Mouse (Mus musculus) splenic B cell, adult 2 months (primary cell): ENCODE data around the gene 5031439G07Rik.
A peak's percentile ranks its signal among the peaks of the same experiment; 100 is the strongest.
"Not testable (repeated sequence)": the region's sequence is repeated elsewhere in the genome, so short reads cannot be mapped to it uniquely, and the experiment has no call there.

Source experiments
- DNase-seq: peaks from one replicate; pipeline ENCODE4 v3.0.0-alpha.2; 2011; ENCODE audit warnings: low read depth, low spot score
- H3K27me3 ChIP-seq: 2 replicates; pipeline ENCODE4 v1.6.1; 2012; ENCODE audit warnings: mild to moderate bottlenecking, low read length, moderate library complexity, mixed read lengths; ENCODE audit not compliant: control insufficient read depth, poor library complexity, insufficient read depth, severe bottlenecking
- H3K36me3 ChIP-seq: 2 replicates; pipeline ENCODE4 v1.6.1; 2012; ENCODE audit warnings: mild to moderate bottlenecking, low read length, moderate library complexity, mixed read lengths; ENCODE audit not compliant: control insufficient read depth, poor library complexity, insufficient read depth, severe bottlenecking

Gene 5031439G07Rik

DNA sequence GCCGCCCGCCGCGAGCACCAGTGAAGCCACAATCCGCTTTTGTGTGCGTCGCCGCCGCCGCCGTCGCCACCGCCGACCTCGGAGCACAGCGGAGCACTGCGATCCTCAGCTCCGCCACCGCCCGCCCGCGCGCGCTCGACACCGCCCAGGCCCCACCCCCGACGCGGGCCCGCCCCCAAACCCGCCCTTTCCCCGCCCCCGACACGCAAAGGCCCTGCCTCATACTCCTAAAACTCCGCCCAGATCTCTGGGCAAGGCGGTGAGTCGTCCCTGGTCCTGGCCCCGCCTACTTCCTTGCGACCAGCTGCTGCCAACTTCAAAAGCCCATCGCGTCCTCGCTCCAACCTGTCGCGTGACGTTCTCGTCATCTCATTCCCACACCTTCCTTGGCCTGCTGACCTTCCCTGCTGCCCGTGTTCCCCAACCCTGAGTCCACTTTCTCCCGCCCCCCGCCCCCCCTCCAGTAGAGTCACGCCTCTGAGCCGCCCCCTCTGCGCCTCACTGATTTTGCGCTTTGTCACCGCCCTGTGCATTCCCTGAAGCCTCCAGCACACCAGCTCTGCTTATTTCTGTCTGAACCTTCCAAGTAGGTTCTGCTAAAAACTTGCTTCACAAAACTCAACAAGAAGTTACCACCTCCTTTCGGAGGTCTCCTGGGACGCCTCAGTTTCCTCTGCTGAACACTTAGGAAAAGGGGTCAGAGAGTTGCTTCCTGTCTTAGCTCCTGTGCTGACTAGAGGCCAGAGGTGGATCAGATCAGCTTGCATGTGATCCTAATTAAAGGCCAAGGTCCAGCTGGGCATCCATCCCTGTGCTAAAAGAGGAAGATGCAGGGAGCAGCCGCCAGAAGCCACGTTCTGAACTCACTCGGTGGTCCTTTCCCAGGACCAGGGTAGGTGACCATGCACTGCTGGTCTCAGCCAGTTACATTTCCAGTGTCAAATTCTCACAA, at the start of gene 5031439G07Rik:
5031439G07Rik (minus strand) TSS at position 678 of the 952 bp plus-strand sequence.
- H3K27me3 ChIP-seq, result no peaks in the 10 kb centered on the region
- DNase-seq, result peak; percentile 96
- no peaks in the 10 kb centered on the region; the same call in 1 of the 2 replicates for H3K36me3 ChIP-seq

GRCm38 (mm10) chr15:85037343-85037690, 49.0 kb upstream of the 5031439G07Rik start:
- Histone ChIP-seq H3K36me3 (no peaks in the 10 kb centered on the region), H3K27me3 (no peaks in the 10 kb centered on the region)
- DNase-seq, result no peak

DNA sequence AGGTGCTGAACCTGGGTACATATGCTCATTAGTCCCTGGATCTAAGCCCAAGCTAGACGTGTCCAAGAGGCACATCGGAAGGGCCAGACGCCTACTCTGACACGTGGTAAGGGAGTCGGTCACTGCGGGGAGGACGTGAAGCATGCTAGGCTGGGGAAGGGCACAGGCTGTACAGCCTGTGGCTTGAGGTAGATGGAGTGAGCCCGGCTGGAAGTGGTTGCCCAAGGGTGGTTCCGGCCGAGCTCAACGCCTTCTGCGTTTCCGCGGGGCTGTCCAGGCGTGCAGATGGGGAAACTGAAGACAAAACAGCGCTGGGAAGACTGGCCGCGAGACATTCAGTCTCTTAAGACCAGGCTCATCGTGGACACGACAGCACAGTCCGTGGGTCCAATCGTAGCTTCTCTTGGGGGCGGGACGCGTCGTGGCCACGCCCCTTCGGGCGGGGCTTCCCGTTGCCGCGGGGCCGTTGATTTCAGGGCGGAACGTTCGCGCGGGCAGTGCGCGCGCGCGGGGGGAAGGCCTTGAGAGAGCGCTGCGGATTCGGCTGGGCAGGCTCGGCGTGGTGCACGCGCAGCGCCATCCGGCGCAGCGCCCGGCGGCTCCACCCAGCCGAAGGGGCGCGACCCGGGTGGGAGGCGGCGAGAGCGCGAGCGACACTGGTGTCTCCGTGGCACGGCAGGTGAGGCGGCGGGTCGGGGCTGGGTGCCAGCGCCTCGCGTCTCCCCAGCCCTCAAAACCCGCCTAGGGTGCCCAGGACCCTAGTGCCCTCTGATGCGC, 48.4 kb upstream of the 5031439G07Rik start:
- peak; percentile 97 for DNase-seq
- Histone ChIP-seq H3K27me3 (no peaks in the 10 kb centered on the region), H3K36me3 (no peaks in the 10 kb centered on the region)

DNA sequence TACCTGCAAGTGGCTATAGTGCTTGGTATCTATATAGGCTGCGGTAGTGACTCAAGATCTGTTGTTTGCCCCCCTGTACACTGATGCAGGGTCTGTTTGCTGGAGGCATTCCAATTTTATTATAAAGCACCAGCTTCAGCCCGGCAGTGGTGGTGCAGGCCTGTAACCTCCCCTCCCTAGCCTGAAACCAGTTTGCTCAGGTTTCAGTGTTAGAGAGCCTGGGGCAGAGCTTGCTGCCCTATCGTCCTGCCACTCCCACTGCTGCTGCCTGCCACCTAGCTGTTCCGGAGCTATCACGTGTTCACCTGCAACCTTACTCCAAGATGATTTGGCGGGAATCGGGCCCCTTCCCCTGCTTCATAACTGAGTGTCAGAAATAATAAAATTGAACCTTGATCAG, 45.6 kb upstream of the 5031439G07Rik start:
- DNase-seq, H3K36me3 ChIP-seq, H3K27me3 ChIP-seq: not testable (repeated sequence)

GRCm38 (mm10) chr15:85031866-85032265, 43.5 kb upstream of the 5031439G07Rik start:
- Histone ChIP-seq H3K27me3 (no peaks in the 10 kb centered on the region), H3K36me3 (no peaks in the 10 kb centered on the region)
- DNase-seq, result no peak

- not testable (repeated sequence) for H3K36me3 ChIP-seq, DNase-seq, H3K27me3 ChIP-seq
These were observed 42.3 kb upstream of the 5031439G07Rik start for GRCm38 (mm10) chr15:85030643-85031042.

DNA sequence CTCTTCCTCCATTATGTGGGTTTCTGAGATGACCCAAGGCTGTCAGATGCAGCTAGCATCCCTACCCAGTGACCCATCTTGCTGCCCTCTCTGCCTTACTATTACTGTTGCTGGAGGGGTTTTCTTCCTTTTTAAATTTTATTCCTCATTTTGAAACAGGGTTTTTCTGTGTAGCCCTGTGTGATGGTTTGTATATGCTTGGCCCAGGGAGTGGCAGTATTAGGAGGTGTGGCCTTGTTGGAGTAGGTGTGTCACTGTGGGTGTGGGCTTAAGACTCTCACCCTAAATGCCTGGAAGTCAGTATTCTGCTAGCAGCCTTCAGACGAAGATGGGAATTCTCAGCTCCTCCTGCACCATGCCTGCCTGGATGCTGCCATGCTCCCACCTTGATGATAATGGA, 40.3 kb upstream of the 5031439G07Rik start, which contains the start of gene Fam118a:
Fam118a (plus strand) TSS at position 301 of the 400 bp plus-strand sequence.
- H3K27me3 ChIP-seq, DNase-seq: not testable (repeated sequence)

GRCm38 (mm10) chr15:85027740-85028139, 39.4 kb upstream of the 5031439G07Rik start:
- no peak for DNase-seq
- Histone ChIP-seq H3K27me3 (no peaks in the 10 kb centered on the region), H3K36me3 (no peaks in the 10 kb centered on the region)

More for the DNA sequence above, 40.3 kb upstream of the 5031439G07Rik start, which contains the start of gene Fam118a:
- not testable (repeated sequence) for H3K36me3 ChIP-seq

DNA sequence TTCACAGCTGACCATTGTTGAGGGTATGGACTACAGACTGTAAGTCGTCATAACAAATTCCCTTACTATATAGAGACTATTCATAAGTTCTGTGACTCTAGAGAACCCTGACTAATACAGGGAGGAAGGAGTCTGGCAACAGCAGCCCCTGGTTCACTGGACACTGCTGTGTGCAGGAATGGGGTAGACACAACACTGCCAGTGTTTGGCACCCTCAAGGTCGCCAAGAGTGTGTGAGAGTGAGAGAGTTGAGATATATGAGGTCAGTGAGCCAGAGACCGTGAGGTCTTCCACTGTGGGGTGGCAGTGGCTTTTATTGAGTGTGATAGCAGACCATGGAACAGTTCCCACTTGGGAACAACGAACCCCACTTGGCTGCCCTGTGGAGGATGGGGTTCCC, 37.8 kb upstream of the 5031439G07Rik start:
- H3K27me3 ChIP-seq, result no peaks in the 10 kb centered on the region
- no peak for DNase-seq
- no peaks in the 10 kb centered on the region for H3K36me3 ChIP-seq

DNA sequence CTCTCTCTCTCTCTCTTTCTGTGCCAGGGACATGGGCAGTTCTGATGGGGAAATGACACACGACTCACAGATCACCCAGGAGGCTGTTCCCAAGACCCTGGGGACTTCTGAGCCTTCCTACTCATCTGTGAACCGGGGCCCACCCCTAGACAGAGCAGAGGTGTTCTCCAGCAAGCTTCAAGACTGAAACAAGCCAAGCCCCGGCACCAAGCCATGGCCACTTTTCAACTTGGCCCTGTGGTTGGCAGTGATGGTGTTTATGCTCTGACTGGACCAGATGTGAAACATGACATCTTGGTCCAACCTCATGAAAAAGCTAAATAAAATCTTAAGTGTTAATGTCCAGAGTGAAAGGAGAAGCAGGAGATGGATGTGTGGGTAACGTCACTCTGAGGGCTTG, 33.9 kb upstream of the 5031439G07Rik start:
- H3K36me3 ChIP-seq, result no peaks in the 10 kb centered on the region
- no peaks in the 10 kb centered on the region for H3K27me3 ChIP-seq
- DNase-seq, result no peak

DNA sequence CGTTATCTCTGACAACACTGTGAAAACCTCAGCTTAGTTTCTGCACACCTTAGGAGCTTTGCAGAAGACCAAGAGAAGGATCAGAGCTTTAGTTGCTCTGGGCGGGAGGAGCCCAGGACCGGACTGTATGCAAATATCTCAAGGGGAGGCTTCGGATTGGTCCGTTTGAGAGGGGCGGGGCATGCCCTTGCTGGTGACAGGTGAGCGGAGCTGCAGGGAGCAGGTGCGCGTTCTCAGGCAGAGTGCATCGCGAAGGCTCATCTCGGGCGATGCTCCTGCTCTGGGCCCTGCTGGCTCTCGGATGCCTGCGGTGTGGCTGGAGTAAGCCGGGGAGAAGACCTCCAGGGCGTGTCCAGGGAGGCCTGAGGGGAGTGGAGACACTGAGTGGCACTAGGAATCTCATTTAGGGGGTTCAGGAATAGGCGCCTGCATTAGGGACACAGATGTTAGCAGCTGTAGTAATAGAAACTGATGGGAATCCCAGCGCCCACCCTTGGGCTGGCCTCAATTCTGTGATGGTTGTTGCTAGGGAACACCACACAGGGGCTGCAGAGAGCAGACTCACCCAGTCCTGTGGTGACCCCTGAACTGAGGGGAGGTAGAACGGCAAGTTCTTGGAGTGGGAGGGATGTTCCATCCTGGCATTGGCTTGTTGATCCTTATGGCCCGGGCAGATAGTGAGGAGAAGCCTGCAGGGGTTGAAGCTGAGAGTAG, 28.8 kb upstream of the 5031439G07Rik start, which contains the start of gene Upk3a:
Upk3a (plus strand) TSS at position 191 of the 714 bp plus-strand sequence.
- DNase-seq, result peak; percentile 20

GRCm38 (mm10) chr15:85015771-85016170, 27.4 kb upstream of the 5031439G07Rik start:
- no peaks in the 10 kb centered on the region for H3K27me3 ChIP-seq
- H3K36me3 ChIP-seq, result no peaks in the 10 kb centered on the region
- DNase-seq, result no peak

More for the DNA sequence above, 28.8 kb upstream of the 5031439G07Rik start, which contains the start of gene Upk3a:
- Histone ChIP-seq H3K27me3 (no peaks in the 10 kb centered on the region), H3K36me3 (no peaks in the 10 kb centered on the region)

DNA sequence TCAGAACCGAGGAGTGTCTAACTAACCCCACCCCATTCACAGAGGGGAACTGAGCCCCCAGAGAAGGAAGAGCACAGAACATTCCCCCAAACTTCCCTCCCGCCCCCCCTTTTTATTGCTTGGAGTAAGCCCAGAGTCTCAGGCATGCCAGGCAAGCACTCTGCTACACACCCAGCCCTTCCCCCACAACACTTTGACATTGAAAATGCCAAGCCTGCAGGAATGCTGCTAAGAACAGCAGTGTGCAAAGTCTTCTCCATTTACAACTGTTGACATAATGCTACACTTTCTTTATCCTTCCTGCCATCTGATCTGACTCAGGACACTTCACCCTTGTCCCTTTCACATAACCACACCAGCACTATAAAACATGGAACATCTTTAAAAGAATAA, 24.3 kb upstream of the 5031439G07Rik start:
- DNase-seq, result no peak
- Histone ChIP-seq H3K36me3 (no peaks in the 10 kb centered on the region), H3K27me3 (no peaks in the 10 kb centered on the region)

GRCm38 (mm10) chr15:85011895-85012661, 23.7 kb upstream of the 5031439G07Rik start:
- no peaks in the 10 kb centered on the region for H3K27me3 ChIP-seq
- no peaks in the 10 kb centered on the region for H3K36me3 ChIP-seq
- no peak for DNase-seq
